Mouse (Mus musculus) neural tube, embryonic 11.5 days (tissue): ENCODE measurements at regions not wholly inside any gene's neighbourhood (a gene's known extent, or its start where the extent isn't known, plus 50 kb on each side); places are given as distances from the start of the nearest gene placed in this dataset.

Experiments
- ATAC-seq: fragments of 200-750 bp; cut with Nextera tagmentation; 2 replicates; pipeline ENCODE4 v1.8.0; 2017; ENCODE audit warnings: moderate number of reproducible peaks, mild to moderate bottlenecking, moderate TSS enrichment, moderate library complexity; ENCODE audit not compliant: insufficient read depth, low FRiP score, low TSS enrichment
- DNase-seq: peaks from one replicate; pipeline ENCODE4 v3.0.0-alpha.2; 2015; ENCODE audit warnings: low spot score
- H3K27ac ChIP-seq: fragments of 300-500 bp; sonication (generic); 2 replicates; pipeline ENCODE4 v1.5.1; 2014; ENCODE audit warnings: low read depth, mild to moderate bottlenecking, low read length
- H3K27me3 ChIP-seq: fragments of 300-500 bp; sonication (generic); 2 replicates; pipeline ENCODE4 v1.6.1; 2014; ENCODE audit warnings: mild to moderate bottlenecking, low read length, mixed read lengths; ENCODE audit not compliant: control insufficient read depth, insufficient read depth
- H3K36me3 ChIP-seq: fragments of 300-500 bp; sonication (generic); 2 replicates; pipeline ENCODE4 v1.6.1; 2014; ENCODE audit warnings: mild to moderate bottlenecking, low read length, moderate library complexity, mixed read lengths; ENCODE audit not compliant: control insufficient read depth, insufficient read depth
- H3K4me1 ChIP-seq: fragments of 300-500 bp; sonication (generic); 2 replicates; pipeline ENCODE4 v1.6.1; 2014; ENCODE audit warnings: low read length, mixed read lengths; ENCODE audit not compliant: control insufficient read depth, insufficient read depth
- H3K4me2 ChIP-seq: fragments of 300-500 bp; sonication (generic); 2 replicates; pipeline ENCODE4 v1.6.1; 2014; ENCODE audit warnings: low read depth, mild to moderate bottlenecking, moderate library complexity
- H3K4me3 ChIP-seq: fragments of 300-500 bp; sonication (generic); 2 replicates; pipeline ENCODE4 v1.5.1; 2014; ENCODE audit warnings: low read depth, low read length
- H3K9ac ChIP-seq: fragments of 300-500 bp; sonication (generic); 2 replicates; pipeline ENCODE4 v1.6.1; 2014; ENCODE audit warnings: mild to moderate bottlenecking, low read length
- H3K9me3 ChIP-seq: fragments of 300-500 bp; sonication (generic); 2 replicates; pipeline ENCODE4 v1.6.1; 2016; ENCODE audit warnings: low read length; ENCODE audit not compliant: control insufficient read depth
- WGBS: fragments of 180-500 bp; shearing (Covaris S2); extraction: QIAGEN DNeasy Blood & Tissue Kit; methylation state at CpG from one replicate; pipeline ENCODE4 v1.1.7; 2014; 5-methylcytosine and 5-hydroxymethylcytosine counted together

- no peak overlapping the region for H3K9ac ChIP-seq
- H3K27me3 ChIP-seq: no peaks in the 10 kb centered on the region
- H3K4me1 ChIP-seq: no peaks in the 10 kb centered on the region
- no peaks in the 10 kb centered on the region for H3K9me3 ChIP-seq
- no peak overlapping the region for H3K27ac ChIP-seq
- no peak overlapping the region for H3K4me2 ChIP-seq
- no peaks in the 10 kb centered on the region for H3K36me3 ChIP-seq
- no peak for ATAC-seq
- no peak overlapping the region for H3K4me3 ChIP-seq
- 95% methylated on average over 1 of the region's 1 CpGs for WGBS
- no peak for DNase-seq
Measured at GRCm38 (mm10) chr13:37599679-37600078, 178.5 kb upstream of the Rreb1 start.

- no peak for ATAC-seq
- Histone ChIP-seq H3K4me3 (no peak overlapping the region), H3K36me3 (no peaks in the 10 kb centered on the region), H3K4me1 (no peaks in the 10 kb centered on the region), H3K9ac (no peak overlapping the region), H3K4me2 (no peak overlapping the region), H3K27ac (no peak overlapping the region), H3K27me3 (no peaks in the 10 kb centered on the region), H3K9me3 (no peaks in the 10 kb centered on the region)
- WGBS: 92% methylated on average over 9 of the region's 9 CpGs
- no peak for DNase-seq
Measured at GRCm38 (mm10) chr13:37600172-37600571, 178.0 kb upstream of the Rreb1 start.

GRCm38 (mm10) chr13:37601068-37601467 lies 177.1 kb upstream of the Rreb1 start:
- Histone ChIP-seq H3K36me3 (no peaks in the 10 kb centered on the region), H3K4me2 (no peak overlapping the region), H3K9ac (no peak overlapping the region), H3K27me3 (no peaks in the 10 kb centered on the region), H3K4me1 (no peaks in the 10 kb centered on the region), H3K4me3 (no peak overlapping the region), H3K27ac (no peak overlapping the region), H3K9me3 (no peaks in the 10 kb centered on the region)
- ATAC-seq (no peak), DNase-seq (no peak)
- 73% methylated on average over 7 of the region's 7 CpGs for WGBS

GRCm38 (mm10) chr13:37602256-37602655 lies 175.9 kb upstream of the Rreb1 start:
- Histone ChIP-seq H3K9ac (no peak overlapping the region), H3K9me3 (no peaks in the 10 kb centered on the region), H3K4me3 (no peak overlapping the region), H3K27me3 (no peaks in the 10 kb centered on the region), H3K27ac (no peak overlapping the region), H3K36me3 (no peaks in the 10 kb centered on the region), H3K4me2 (no peak overlapping the region), H3K4me1 (no peaks in the 10 kb centered on the region)
- WGBS: 86% methylated on average over 4 of the region's 4 CpGs
- DNase-seq: no peak
- ATAC-seq: no peak

- H3K4me2 ChIP-seq: no peak overlapping the region
- H3K9me3 ChIP-seq: no peaks in the 10 kb centered on the region
- H3K4me1 ChIP-seq: no peaks in the 10 kb centered on the region
- no peak for DNase-seq
- no peaks in the 10 kb centered on the region for H3K27me3 ChIP-seq
- ATAC-seq: no peak
- H3K9ac ChIP-seq: no peak overlapping the region
- WGBS: 70% methylated on average over 8 of the region's 8 CpGs
- no peak overlapping the region for H3K4me3 ChIP-seq
- H3K36me3 ChIP-seq: no peaks in the 10 kb centered on the region
- H3K27ac ChIP-seq: no peak overlapping the region
Measured at GRCm38 (mm10) chr13:37603226-37603994, 174.8 kb upstream of the Rreb1 start.

GRCm38 (mm10) chr13:37606250-37606649 lies 171.9 kb upstream of the Rreb1 start:
- Histone ChIP-seq H3K27me3 (no peaks in the 10 kb centered on the region), H3K9ac (no peak overlapping the region), H3K4me2 (no peak overlapping the region), H3K4me3 (no peak overlapping the region), H3K4me1 (no peaks in the 10 kb centered on the region), H3K9me3 (no peaks in the 10 kb centered on the region), H3K36me3 (no peaks in the 10 kb centered on the region), H3K27ac (no peak overlapping the region)
- ATAC-seq: no peak
- no peak for DNase-seq
- WGBS: 94% methylated on average over 5 of the region's 5 CpGs

- Histone ChIP-seq H3K27me3 (no peaks in the 10 kb centered on the region), H3K9me3 (no peaks in the 10 kb centered on the region), H3K9ac (no peak overlapping the region), H3K4me3 (no peak overlapping the region), H3K4me2 (no peak overlapping the region), H3K4me1 (no peaks in the 10 kb centered on the region), H3K36me3 (no peaks in the 10 kb centered on the region), H3K27ac (no peak overlapping the region)
- ATAC-seq (no peak), DNase-seq (no peak)
- 92% methylated on average over 5 of the region's 5 CpGs for whole genome bisulfite sequencing
Measured at GRCm38 (mm10) chr13:37609085-37609484, 169.1 kb upstream of the Rreb1 start.

GRCm38 (mm10) chr13:37611387-37611786 lies 166.8 kb upstream of the Rreb1 start:
- ATAC-seq (no peak), DNase-seq (no peak)
- H3K27me3 ChIP-seq: no peaks in the 10 kb centered on the region

GRCm38 (mm10) chr13:37617015-37617414 lies 161.2 kb upstream of the Rreb1 start:
- Histone ChIP-seq H3K27me3 (no peaks in the 10 kb centered on the region), H3K36me3 (no peaks in the 10 kb centered on the region), H3K4me2 (no peak overlapping the region), H3K9ac (no peak overlapping the region), H3K27ac (no peak overlapping the region), H3K9me3 (no peaks in the 10 kb centered on the region), H3K4me1 (no peaks in the 10 kb centered on the region), H3K4me3 (no peak overlapping the region)
- DNase-seq (no peak), ATAC-seq (no peak)
- WGBS: 93% methylated on average over 4 of the region's 4 CpGs

More at GRCm38 (mm10) chr13:37611387-37611786, 166.8 kb upstream of the Rreb1 start:
- no peak overlapping the region for H3K27ac ChIP-seq
- H3K4me2 ChIP-seq: no peak overlapping the region
- no peak overlapping the region for H3K4me3 ChIP-seq
- no peaks in the 10 kb centered on the region for H3K4me1 ChIP-seq
- no peaks in the 10 kb centered on the region for H3K9me3 ChIP-seq
- no peak overlapping the region for H3K9ac ChIP-seq
- 89% methylated on average over 3 of the region's 3 CpGs for WGBS
- H3K36me3 ChIP-seq: no peaks in the 10 kb centered on the region
